Mouse (Mus musculus): ENCODE data around the gene Tceanc2.

DNA sequence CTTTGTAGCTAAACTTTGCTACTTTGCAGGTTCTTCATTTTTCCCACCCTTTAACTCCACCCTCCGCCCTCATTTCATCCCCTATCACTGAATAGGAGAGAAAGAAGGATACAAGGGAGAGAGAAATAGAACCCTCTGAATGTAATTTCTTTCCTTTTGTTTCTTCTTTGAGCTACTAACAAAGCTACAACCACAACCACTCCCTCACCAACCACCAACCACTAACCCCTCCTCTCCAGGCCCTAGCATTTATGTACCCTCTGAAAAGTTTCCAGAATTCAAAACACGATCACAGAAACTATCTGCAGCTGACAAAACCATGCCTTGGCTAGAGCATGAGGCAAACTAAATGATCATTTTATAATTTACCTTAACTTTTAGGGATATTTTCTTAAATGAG is 17.5 kb upstream of the Tceanc2 start:
- TF ChIP-seq CTCF (IDR thresholded peaks at IDR 0.05; ENCODE audit: low read depth) (no peak), EP300 (IDR thresholded peaks at IDR 0.05; ENCODE audit: low read depth) (no peak)

Measured in liver, postnatal 0 days (tissue).